Mouse (Mus musculus) hindlimb bud, embryonic 11.5 days (tissue): ENCODE measurements around the gene Phrf1.

Experiments used
- DNase-seq: peaks from one replicate; pipeline ENCODE4 v3.0.0-alpha.2; 2012; ENCODE audit warnings: low read depth, low spot score; ENCODE audit errors: extremely low spot score

Gene Phrf1

GRCm38 (mm10) chr7:141228279-141229067 lies at the start of gene Phrf1:
Gene Phrf1, plus strand, starts transcription at chr7:141228784.
- peak; percentile 78 for DNase-seq

- no peak for DNase-seq
These were observed 40.4 kb upstream of the Phrf1 start for GRCm38 (mm10) chr7:141188194-141188593.

GRCm38 (mm10) chr7:141188733-141189132 lies 39.9 kb upstream of the Phrf1 start:
- no peak for DNase-seq

GRCm38 (mm10) chr7:141190220-141190619 lies 38.4 kb upstream of the Phrf1 start:
- DNase-seq: no peak

- DNase-seq: no peak
These were observed 37.5 kb upstream of the Phrf1 start for GRCm38 (mm10) chr7:141191036-141191435.

GRCm38 (mm10) chr7:141191796-141192685 lies 36.5 kb upstream of the Phrf1 start:
- DNase-seq: no peak

GRCm38 (mm10) chr7:141192776-141193347 lies 35.7 kb upstream of the Phrf1 start:
- no peak for DNase-seq

GRCm38 (mm10) chr7:141193348-141193856 lies 35.2 kb upstream of the Phrf1 start:
- no peak for DNase-seq

GRCm38 (mm10) chr7:141193948-141194347 lies 34.6 kb upstream of the Phrf1 start, which contains the start of the genes Hras and Lrrc56:
Gene Hras, minus strand, starts transcription at chr7:141194005.
Gene Lrrc56, plus strand, starts transcription at chr7:141194157.
- peak; percentile 81 for DNase-seq

- no peak for DNase-seq
These were observed 34.2 kb upstream of the Phrf1 start for GRCm38 (mm10) chr7:141194409-141194808.

GRCm38 (mm10) chr7:141194830-141195229 lies 33.8 kb upstream of the Phrf1 start:
- DNase-seq: no peak

- DNase-seq: no peak
These were observed 32.8 kb upstream of the Phrf1 start for GRCm38 (mm10) chr7:141195754-141196153.

- DNase-seq: no peak
These were observed 31.8 kb upstream of the Phrf1 start for GRCm38 (mm10) chr7:141196619-141197282.

- no peak for DNase-seq
These were observed 30.5 kb upstream of the Phrf1 start for GRCm38 (mm10) chr7:141198121-141198520.

GRCm38 (mm10) chr7:141204546-141204945 lies 24.0 kb upstream of the Phrf1 start:
- DNase-seq: no peak

GRCm38 (mm10) chr7:141205504-141205903 lies 23.1 kb upstream of the Phrf1 start:
- DNase-seq: no peak

- DNase-seq: no peak
These were observed 22.2 kb upstream of the Phrf1 start for GRCm38 (mm10) chr7:141206182-141206937.

GRCm38 (mm10) chr7:141209526-141209925 lies 19.1 kb upstream of the Phrf1 start:
- DNase-seq: no peak

GRCm38 (mm10) chr7:141210137-141210536 lies 18.4 kb upstream of the Phrf1 start:
- DNase-seq: no peak

GRCm38 (mm10) chr7:141210606-141211131 lies 17.9 kb upstream of the Phrf1 start:
- DNase-seq: no peak
